Mouse (Mus musculus): ENCODE results near the gene Sun1.
A peak's percentile ranks its signal among the peaks of the same experiment; 100 is the strongest.

Gene Sun1

DNA sequence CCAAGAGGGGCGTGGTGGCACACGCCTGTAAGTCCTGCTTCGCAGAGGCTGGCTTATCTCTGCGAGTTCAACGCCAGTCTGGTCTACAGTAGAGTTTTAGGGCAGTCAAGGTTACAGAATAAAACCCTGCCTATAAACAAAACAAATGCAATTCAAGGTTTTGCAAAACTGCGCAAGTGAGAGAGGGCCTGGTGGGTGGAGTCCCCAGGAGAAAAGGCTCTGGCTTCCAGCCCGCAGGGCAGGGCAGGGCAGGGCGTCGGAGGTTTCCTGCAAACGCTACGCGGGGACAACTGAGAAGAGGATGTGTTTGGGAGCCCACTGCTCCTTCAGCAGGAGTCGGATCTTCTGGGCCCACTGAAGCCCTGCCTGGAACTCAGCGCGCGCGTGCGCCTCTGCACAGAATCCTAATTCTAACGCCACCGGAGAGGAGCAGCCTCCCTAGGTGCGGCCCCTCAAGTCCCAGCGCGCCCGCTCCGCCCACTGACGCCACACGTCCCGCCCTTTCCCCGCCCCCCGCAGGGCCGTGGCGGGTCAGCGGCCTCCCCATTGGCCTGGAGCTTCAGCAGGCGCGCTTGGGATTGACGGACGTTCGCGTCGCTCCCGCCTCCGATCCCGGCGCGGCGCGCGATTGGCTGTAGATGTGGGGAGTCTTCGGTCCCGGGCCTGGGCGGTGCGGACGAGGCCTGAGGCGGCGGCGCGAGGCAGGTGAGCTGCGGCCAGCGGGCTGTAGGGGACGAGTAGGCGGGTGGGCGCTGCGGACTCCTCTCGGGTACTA is at the start of gene Sun1:
Gene Sun1 (plus strand): TSS at position 643 of the 775 bp plus-strand sequence.
- peak; percentile 99 for DNase-seq

DNA sequence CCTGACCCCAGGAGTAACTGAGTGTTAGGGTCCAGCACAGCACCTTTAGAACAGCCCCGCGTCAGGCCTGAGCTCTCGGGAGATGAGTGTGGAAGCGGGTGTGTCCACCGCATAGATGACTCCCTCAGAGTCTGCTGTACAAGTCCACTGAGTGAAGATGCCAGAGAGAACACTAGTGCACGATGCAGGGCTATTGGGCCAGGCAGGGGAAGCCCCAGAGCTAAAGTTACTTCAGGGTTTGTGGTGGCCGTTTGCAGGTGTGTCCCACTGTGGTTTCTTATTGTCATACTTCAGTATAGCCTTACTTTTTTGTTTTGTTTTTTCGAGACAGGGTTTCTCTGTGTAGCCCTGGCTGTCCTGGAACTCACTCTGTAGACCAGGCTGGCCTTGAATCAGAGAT is 39.5 kb upstream of the Sun1 start:
- DNase-seq = no peak

DNA sequence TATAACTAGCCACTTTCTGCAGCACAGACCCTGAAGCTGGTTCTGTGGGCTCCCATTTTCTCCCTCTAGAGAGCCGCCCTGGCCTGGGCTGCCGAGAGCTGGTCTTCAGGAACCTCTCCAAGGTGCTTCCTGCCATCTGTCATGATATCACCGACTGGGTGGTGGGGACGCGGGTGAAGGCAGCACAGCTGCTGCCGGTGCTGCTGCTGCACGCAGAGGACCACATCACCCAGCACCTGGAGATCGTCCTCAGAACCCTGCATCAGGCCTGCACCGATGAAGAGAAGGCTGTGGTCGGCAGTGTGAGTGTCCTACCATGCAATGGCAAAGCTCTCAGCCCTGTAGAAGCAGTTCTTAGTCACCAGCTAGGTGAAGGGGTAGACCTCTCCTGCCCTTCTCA is 38.8 kb upstream of the Sun1 start:
- DNase-seq = no peak

DNA sequence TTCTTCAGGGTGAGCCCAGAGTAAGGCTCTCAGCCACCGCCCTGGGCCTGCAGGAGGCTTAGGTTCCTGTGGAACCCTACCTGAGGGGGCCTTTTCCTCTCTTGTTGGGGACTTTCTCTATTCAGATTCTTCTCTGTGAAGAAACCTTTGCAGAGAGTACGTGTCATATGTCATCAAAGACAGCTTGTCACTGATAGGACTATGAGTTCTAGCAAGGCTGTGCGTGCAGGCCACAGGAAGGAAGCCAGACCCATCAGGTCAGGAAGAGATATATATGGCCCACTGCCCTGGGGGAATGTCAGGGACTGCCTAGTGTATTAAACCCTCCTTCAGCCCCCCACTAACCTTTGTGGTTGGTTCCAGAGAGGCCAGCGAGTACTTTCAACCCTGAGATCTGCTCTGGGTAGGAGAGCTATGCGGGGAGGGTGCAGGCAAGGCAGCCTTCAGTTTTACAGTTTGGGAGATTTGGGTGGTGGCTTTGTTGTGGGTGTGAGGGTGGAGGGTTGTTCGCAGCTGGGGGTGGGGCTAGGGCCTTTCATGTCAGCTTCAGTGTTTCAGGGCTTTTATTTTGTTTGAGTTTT is 33.6 kb upstream of the Sun1 start:
- peak; percentile 18 for DNase-seq

DNA sequence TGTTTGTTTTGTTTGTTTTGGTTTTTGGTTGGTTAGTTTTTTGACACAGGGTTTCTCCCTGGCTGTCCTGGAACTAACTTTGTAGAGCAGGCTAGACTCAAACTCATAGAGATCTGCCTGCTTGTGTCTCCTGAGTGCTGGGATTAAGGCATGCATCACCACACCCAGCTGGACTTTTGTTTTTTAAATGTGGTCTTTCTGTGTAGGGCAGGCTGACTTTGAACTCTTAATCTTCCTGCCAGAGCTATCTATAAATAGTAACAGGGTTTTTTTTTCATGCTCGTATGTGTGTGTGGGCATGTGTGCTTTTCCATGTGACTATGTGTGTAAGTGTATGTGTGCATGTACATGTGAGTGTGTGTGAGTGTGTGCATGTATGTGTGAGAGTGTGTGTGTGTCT is 32.9 kb upstream of the Sun1 start:
- no peak for DNase-seq

DNA sequence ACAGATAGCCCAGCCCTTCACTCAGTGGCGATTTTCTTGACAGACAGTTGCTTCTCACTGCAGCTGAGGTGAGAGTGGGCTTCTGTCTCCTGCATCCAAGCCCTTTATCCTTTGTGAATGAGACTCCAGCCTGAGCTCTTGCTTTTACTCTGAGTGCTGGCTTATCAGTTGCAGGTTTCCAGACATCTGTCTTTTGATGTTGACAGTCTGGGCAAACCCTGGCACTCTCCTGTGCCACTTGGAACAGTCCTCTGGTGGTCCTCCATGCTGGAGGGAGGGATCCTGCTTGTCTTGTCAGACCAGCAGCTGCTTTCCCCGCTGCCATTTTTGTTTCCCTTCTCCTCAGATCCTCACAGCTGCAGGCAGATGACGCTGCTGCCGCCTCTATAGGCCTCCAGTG is 28.5 kb upstream of the Sun1 start:
- no peak for DNase-seq

DNA sequence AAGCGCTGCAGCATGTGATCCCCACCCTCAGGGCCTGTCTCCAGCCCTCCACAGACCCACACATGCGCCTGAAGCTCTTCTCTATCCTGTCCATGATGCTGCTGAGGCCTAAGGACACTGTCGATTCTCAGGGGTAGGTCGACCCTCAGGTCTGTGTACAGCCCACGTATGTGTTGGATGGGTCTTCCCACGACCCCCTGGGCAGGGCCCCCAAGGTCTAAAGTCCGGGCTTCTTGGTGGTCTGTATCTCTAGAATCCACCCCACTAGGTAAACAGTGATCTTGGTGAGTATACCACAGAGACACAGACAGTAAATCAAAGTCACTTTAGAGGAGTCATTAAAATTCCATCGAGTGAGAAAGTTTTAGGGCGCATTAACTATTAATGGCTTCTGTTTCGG is 26.3 kb upstream of the Sun1 start:
- no peak for DNase-seq

DNA sequence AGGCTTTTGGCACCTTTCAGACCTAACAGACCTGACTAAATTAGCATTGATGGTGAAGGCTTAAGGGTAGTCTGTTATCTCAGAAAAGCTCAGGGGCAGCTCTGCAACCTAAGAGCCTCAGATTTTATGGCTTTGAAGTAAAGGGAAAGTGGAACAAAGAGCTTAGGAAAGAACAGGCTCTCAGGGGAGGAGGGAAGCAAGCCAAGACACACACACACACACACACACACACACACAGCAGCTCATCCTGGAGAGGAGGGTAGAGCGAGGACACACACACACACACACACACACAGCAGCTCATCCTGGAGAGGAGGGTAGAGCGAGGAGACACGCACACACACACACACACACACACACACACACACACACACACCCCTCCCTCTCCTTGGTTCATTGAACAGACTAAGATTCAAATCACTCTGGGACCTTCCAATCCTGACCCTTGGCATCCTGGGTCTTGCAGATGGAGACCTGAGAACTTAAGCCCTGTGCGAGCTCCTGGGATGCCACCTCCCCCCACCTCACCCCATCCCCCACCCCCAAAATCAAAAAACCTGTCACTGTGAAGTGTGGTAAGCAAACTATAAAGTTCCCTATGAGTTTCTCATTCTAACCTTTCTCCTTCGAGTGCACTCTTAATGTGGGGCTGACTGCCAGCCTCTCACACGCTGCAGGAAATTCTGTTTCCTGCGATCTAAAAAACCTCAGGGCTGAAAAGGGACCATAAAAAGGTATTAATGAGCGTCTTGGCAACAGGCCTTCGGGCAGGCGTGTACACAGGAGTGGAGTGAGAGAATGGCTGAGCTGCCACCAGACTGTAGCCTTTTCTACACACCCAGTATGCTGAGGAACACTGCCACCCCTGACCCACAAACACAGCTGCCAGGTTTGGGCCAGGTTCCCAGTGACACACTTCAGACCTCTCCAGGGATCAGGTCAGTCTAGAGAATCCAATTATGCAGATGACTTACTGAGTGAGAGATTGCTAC is 25.6 kb upstream of the Sun1 start:
- no peak for DNase-seq

DNA sequence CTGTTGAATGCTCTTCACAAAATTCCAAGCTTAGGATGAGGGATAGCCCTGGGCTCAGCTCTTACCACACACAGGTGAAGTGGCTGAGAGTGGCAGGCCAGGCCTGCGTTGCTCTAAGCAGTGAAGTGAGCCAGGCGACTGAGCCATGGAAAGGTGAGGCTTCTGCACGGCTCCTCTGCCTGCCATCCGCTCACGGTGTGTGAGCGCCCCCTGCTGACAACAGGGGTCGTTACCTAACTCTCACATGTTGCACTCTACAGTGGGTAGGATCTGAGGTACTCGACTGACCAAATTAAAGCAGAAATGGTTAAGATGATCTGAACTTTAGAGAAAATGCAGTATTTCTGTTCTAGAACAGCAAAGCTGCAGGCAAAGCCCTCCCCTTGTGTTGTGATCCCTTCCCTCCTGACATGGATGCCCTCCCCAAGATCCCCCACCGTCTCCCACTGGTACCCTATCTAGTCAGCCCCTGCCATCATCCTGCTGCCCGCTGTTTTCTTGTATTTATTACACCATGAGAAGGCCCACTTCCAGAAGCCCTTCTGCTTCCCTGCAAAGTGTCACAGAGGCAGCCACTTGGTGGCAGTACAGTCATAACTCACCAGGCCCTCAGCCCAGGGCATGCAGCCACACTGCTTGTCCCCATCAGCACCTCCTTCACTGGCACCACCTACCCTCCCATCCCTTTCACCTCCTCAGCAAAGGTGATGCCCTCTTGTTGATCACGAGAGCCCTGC is 21.4 kb upstream of the Sun1 start:
- DNase-seq = peak; percentile 85

DNA sequence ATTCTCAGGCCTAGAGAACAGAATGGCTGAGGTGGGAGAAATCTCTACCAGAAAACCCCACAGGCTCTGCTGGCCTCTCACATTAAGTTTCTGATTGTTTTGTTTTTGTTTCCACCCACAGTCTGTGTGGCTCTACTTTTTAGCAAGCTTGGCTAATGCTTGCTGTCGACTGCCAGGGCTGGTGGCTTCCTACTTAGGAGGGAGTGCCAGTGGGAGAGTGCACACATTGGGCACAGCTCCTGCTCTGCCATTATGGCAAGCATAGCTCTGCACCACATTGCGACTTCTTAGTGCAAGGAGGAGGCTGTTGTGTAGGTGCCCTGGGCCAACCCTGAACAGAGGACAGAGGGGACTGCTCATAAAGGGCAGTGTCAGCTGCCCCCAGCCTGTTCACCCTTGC is 17.3 kb upstream of the Sun1 start:
- DNase-seq = no peak

DNA sequence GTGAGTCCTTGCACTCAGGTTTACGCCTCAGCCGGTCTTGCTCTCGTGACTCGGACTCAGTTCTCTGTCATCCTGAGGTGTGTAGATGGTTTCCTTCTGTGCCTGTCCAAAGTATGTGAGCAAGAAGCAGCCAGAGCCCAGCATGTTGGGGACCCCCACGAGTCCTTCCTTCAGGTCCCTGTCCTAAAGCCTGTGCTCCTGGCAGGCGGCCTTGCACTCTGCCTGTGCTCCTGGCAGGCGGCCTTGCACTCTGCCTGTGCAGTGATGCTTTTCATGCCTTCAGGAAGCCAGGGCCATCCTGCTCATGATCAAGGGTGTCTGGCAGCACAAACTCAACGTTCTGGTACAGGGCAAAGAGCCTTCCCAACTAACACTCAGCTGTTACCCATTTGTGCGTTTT is 16.8 kb upstream of the Sun1 start:
- no peak for DNase-seq

DNA sequence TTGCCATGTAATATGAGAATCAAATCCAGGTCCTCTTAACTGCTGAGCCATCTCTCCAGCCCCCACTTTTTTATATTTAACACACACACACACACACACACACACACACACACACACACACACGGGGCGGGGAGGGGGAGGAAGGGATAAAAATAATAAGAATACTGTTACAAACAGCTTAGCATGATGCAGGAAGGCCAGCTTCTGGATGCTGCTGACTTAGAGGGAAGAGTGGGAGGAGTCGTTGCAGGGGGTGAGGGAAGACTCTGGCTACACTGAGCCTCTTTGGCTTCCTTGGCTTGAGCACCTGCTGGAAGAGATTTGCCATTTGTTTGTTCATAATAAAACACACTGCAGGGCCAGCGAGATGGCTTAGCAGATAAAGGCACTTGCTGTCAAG is 15.5 kb upstream of the Sun1 start:
- DNase-seq = no peak

DNA sequence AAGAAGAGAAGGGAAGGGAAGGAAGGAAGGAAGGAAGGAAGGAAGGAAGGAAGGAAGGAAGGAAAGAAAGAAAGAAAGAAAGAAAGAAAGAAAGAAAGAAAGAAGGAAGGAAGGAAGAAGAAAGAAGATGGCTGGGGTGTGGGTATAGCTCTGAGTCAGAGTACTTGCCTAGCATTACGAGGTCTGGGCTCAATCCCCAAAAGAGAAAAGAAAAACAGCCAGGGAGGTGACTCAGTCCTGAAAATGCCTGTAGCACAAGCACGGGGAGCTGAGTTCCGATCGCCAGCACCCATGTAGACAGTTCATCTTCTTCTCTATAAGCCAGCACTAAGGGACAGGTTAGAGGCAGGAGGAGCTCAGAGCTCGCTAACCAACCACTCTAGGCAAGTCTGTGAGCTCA is 10.7 kb upstream of the Sun1 start:
- DNase-seq = no peak

DNA sequence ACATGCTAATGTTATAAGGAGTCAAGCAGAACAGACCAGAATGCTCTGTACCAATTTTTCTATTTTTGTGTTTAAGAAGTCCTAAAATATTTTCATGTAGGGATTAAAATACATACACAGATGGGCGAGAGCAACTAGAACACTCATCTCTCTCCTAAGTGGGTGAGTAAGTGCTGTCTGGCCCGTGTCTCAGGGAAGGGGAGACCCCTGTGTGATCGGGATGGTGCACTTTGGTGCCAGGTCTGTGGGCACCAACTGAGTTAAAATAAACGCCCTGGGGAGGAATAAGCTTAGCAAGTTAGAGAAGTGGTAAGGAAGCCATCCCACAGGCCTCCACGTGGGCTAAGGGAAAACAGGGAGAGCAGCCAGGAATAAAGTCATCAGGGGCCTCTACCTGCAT is 9.5 kb upstream of the Sun1 start:
- no peak for DNase-seq

DNA sequence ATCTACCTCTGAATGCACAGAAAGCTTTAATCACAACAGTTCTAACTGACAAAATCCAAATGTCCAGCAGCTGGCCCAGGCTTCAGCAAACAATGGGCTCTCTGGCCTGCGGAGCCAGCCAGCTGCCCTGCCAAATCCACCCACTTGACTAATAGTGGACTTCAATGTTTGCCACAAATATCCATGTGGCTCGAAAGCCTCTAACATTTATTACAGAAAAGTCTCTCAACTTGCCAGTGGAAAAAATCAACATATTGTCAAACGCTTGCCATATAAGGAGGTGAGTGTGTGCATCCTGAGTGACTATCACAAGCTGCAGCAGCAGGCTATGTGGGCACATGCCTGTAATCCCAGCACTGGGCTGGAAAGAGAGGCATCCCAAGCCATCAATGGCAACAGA is 1.7 kb upstream of the Sun1 start:
- peak; percentile 25 for DNase-seq

DNA sequence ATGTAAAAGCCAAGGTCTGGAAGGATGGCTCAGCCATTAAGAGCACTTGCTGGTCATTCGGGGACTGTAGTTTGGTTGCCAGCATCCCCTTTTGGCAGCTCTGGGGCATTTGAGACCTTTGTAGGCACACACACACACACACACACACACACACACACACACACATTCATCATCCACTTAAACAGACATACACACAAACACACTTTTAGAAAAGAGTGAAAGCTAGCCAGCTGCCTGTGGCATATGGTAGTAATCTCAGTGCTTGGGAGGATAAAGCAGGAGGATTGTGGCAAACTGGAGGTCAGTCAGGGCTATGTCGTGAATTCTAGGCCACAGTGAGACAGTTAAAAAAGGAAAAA is 822 bp upstream of the Sun1 start:
- no peak for DNase-seq

DNA sequence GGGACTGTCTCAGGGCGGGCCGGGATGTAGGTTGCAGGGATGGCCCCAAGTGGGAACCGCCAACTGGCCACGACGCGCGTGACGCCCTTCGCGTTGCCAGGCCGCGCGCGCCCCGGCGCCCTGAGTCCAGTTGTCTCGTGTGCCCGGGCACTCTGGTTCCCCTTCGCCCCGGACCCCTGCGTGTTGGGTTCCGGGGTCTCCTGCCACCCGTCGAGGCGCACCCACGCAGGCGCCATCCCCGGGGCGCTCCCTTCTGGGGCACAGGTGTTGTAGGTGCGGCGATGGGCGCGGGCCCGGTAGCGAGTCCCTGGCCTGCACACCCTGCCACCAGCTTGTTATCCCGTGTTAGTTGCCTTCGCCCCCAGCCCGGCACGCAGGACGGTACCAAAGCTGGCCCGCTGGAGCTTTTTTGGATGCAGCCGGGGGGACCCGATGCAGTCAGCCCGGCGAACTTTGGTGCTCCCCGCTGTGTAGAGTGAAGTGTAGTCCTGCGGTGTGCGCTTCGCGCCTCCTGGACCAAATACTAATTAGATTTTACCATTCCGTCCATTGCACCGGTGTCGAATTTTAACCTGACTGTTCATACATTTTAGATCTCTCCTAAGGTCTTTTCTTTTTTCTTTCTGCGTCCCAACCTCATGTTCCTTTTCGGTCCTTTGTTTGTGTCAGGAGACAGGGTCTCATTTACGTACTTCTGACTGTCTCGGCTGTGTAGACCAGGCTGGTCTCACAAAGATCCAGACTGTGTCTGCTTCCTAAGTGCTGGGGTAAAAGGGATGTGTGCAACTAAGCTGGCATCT is 533 bp downstream of the Sun1 start:
- peak; percentile 56 for DNase-seq

DNA sequence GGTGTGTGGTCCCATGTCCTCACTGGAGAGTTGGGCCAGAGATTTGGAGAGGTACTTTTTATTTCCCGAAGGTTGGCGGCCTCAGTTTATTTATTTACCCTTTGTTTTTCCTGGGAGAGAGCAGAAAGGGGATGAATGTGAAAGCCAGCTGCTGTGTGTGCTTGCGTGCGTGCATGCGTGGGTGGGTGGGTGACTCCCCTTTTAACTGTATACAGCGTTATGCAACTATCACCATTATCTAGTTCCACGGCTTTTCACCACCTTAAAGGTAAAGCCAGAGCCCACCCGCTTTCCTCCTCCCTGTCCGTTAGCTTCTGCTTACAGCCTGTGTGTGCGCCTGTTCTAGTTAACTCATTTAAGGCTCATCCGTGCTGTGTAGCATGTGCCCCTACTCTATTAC is 1.7 kb downstream of the Sun1 start:
- no peak for DNase-seq

DNA sequence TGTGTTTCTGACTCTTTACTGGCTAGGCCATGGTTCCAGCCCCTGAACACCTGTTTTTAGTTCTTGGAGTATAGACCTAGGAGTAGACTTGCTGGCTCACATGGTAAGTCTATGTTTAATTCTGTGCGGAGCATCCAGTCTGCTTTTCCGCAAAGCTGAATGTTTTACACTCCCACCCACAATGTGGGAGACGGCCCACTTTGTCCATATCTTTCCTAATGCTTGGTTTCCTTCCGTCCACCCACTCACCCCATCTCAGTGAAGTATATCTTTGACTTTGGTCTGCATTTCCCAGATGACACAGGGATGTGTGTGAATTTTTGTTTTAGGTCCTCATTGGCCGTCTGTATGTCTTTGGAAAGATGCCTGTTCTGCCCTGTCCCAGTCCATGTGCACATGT is 2.9 kb downstream of the Sun1 start:
- DNase-seq = no peak

DNA sequence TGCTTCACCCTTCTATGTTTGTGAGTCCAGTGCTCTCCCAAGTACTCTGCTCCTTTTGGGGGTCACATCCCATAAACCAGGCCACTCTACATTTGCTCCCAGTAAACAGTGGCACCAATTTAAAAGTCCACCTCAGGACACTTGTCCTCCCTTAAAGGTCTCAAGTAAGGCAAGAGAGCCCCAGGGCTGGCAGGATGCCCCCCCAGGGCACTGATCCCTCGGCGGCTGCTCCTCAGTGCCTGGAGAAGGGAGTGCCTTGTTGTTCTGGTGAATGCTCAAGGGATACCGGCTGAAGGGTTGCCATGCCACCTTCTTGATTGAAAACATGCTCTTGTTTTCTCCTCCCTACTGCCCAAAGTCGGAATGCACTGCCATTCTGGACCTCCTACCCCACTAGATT is 5.6 kb downstream of the Sun1 start:
- no peak for DNase-seq

DNA sequence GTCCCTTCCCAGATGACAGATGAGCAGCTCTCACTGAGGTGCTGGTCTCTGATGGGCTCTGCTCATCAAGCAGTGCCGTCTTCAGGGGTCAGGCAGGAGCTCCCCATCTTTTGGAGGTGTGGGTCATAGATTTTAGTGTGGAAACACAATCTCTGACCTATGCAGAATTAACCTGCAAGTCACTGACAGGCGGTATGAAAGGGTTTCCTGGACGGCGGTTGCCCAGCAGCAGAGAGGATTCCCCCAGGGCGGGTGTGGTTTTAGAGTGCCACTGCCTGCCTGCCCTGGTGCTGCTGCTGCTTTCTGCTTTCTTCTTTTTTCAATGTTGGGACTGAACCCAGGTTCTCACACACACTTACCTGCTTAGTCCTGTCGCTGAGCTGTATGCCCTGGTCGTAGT is 6.1 kb downstream of the Sun1 start:
- no peak for DNase-seq

DNA sequence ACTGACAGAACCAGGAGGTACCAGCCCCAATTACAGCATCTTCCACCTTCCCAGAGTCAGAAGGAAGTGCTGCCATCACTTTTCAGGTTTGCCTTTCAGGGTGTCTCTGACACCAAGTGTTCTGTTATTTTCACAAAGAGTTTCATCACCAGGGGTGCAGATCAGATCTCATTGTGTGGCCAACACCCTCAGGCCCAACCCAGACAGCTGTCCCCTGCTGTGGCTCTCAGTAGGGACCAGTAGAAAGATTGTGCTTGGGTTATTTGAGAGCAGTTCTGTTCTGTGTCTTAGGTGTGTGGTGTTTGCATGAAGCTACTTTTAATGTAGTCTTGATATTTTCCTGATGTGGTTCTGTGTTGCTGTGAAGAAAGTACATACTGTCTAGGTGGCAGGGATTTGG is 7.7 kb downstream of the Sun1 start:
- DNase-seq = no peak
